Mouse (Mus musculus): Measurements from ENCODE around the gene Lrrc3b.

Gene Lrrc3b

DNA sequence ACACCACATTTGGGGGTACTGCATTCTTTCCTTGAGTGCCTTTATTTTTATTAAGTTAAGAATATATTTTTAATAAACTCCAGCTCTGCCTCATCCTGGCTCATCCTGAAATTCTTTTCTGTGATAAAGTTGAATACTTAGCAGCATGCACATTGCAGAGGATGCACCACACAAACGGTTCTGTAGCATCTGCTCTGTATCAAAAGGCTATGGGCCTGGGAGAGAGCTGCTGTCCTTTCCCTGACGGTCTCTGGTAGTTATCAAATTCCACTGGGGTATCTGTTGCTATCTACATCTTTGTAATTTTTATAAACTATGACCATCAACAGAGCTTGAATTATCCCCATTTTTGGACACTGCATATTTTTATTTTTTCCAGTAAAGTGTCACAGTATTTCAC is 105.7 kb downstream of the Lrrc3b start:
- no peak for DNase-seq (ENCODE audit: extremely low spot score, low read depth, low spot score)

DNA sequence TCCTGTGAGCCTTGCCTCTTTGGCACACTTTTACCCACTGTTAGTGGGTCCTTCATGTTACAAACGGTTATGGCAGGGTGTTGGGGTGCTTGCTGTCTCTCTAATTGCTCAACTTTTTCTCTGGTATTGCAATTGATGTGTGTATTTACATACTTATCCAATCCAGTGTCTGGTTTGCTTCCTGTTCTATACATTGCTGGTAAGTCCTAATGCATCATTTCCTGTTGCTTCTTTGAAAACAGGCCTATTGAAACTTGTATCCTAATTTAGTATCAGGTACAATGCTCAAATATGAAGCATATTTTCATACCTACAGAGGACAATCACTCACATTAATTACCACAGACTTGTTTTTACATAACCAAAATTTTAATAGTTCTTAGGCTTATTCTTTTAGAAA is 107.4 kb downstream of the Lrrc3b start:
- DNase-seq (ENCODE audit: extremely low spot score, low read depth, low spot score) = no peak

- no peak for DNase-seq (ENCODE audit: extremely low spot score, low read depth, low spot score)
These were observed 108.6 kb downstream of the Lrrc3b start for GRCm38 (mm10) chr14:15330155-15330554.

DNA sequence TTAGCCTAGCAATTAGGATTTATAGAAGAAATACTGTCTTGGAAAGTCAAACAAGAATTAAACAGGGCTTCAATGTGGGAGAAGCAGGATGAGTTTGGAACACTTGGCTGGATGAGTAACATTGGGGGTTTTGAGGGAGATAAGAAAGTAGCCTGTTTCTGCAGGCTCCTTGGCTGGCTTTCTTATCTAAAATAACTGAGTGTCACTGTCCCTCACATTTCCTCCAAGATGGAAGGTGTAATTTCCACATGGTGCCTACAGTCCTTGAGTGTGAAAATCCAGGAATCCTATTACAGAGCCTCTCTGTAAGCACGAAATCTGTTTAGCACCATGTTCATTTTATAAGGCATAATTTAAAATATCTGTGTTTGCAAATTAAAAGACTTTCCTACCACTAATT is 112.9 kb downstream of the Lrrc3b start:
- DNase-seq (ENCODE audit: extremely low spot score, low read depth, low spot score) = no peak

DNA sequence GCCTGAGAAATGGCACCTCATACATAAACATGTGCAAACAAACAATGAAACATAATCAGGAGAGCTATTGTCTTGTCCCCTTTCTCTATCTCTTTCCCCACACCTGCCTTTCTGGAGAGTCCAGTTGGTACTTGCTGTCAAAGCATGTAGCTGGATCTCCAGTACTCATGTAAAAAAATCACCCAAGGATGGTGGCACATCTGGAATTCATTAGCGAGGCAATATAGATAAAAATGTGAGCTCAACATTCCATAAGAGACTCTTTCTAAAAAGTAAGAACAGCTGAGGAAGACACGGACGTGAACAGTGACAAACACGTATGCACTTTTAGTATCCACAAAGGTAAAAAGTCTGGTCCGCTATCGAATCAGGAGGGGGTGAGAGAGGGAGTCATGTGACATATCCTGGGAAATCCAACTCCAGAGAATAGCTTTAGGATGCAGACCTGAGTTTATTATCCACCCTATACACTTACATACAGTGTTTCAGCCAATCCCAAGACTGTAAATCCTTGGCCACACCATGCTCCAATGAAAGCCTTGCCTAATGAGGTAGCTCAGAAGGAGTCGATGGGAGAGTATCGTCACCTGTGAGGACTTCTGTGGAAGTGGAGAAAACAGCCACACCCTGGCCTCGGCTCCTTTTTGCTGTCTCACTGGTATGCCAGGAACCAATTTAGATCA is 116.2 kb downstream of the Lrrc3b start:
- no peak for DNase-seq (ENCODE audit: extremely low spot score, low read depth, low spot score)

DNA sequence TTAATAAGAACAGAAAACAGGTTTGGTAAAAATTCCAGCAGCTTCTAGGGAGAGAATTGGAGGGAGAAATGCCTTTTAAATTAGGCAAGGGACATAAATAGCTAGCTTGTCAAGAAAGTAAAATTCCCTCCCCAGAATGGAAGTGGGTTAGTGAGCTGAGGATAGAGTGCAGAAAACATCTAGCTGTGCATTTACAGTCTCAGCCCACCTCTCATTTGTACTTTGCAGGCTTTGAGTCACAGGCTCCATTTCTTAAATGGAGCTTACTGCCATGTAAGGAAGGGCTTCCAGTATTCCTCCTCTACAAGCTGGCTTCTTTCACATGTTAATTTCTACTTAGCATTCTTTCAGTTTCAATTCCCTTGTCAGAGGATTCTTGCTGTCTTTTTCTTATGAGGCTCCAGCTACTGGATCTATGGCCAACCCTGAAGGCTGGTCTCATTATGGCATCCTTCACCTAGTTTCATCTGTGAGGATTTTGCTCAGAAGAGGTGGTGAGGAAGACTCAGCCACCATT is 119.3 kb downstream of the Lrrc3b start:
- no peak for DNase-seq (ENCODE audit: extremely low spot score, low read depth, low spot score)

DNA sequence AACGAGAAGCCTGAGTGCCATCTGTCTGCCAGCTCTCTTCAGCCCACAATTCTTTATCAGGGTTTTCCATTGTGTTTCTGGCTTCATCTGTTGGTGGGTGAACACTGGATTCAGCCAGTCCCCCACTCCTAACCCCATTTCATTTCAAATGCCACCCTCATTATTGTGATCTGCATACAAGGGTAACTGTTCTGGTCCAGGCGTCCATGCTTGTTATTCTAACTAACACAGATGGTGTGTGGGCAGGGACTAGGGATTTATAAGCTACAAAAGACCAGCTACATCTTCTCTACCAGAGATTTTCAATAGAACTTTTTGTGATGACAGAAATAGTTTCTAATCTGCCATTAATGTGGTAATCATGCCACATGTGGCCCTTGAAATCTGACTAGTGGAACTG is 130.2 kb downstream of the Lrrc3b start:
- DNase-seq (ENCODE audit: extremely low spot score, low read depth, low spot score) = no peak

Data from hindlimb bud, embryonic 11.5 days (tissue).